Mouse (Mus musculus) MN1 (cell line): Measurements from ENCODE around the gene Thnsl1.
"Not testable (repeated sequence)": the region's sequence is repeated elsewhere in the genome, so short reads cannot be mapped to it uniquely, and the experiment has no call there.

Experiments used
- DNase-seq: peaks from one replicate; pipeline ENCODE4 v3.0.0-alpha.2; 2016; ENCODE audit warnings: low spot score

Gene Thnsl1

DNA sequence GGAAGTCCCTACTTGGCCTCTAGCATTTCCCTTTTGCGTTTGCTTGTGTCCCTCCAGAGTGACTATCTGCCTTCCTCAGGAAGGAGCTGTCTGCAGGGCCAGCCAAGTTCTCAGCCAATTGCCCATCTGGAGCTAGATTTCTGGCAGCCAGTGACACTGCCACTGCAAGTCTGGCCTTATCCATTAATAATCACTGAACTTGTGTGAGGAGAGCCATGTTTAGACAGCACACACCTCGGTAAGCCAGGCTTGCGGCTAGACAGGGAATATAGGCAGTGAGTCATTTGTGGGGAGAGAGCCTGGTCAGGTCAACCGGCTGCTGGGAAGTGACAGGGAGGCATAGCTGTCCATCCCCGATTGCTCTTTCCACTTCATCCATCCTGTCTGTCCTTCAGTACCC lies 31.3 kb downstream of the Thnsl1 start:
- no peak for DNase-seq

DNA sequence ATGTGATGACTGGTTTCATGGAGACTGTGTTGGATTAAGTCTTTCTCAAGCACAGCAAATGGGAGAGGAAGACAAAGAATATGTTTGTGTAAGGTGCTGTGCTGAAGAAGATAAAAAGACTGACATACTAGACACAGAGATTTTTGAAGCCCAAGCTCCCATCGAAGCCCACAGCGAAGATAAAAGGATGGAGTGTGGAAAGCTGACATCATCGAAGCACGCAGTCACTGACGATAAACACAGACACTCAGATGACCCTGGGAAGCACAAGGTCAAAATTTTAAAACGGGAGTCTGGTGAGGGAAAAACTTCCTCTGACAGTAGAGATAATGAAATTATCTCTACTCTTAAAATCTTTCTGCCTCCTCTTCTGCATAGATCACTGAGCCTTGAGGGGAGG lies 38.6 kb downstream of the Thnsl1 start:
- not testable (repeated sequence) for DNase-seq

DNA sequence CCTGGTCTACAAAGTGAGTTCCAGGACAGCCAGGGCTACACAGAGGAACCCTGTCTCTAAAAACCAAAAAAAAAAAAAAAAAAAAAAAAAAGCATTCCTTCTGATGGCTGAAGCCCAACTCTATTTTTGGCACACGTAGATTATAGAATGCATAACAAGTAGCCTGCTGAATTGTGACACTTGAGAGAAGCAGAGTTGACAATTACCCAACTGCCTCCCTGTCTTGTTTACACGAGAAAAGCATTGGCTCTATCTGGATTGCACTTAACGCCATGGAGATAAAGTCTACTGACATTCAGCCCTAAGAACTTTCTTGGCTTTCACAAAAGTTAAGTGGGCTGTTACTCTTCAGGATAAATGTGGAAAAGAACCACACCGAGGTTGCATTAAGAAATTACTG lies 39.5 kb downstream of the Thnsl1 start:
- no peak for DNase-seq

DNA sequence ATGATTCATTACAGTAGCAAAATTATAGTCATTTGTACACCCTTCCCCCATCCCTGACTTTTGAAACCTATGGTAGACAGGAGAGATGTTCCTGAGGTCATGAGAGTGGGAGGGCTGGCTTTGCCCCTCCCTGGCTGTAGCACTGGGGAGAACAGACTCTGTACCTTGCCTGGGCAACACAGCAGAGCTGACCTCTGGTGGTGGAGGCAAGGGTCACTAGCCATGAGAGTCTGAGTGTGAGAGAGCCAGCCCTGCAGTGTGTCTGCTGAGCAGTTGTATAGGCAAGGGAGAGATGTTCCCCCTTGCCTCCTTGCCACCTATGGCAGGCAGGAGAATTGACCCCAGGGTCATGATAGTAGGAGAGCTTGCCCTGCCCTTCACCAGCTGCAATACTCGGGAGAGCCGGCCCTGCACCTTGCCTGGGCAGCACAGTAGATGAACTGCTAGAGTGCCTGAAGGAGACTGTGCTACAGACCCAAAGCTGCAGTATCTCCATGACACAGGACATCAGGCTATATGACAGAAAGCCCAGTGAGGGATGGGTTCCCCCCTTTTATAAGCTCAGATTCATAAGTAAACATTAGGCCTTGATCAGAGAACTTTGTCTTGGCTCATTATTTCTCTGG lies 40.1 kb downstream of the Thnsl1 start:
- no peak for DNase-seq

DNA sequence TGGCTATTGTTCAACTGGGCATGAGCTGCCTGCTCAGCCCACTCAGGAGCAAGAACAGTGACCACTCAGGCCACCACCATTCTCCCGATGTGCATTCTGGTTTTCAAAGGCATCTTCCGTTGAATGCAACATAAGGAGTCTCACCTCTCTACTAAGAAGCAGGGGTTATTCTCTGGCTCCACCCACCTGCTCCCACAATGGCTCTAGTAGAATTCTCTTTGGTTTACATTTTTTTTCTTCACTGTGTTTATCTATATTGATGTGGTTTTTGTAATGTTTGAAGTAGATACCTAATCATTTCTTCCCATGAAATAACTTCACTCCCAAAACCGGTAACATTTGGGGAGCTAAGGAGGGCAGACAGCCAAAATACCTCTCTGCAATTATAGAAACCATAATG lies 48.1 kb downstream of the Thnsl1 start:
- DNase-seq = no peak

DNA sequence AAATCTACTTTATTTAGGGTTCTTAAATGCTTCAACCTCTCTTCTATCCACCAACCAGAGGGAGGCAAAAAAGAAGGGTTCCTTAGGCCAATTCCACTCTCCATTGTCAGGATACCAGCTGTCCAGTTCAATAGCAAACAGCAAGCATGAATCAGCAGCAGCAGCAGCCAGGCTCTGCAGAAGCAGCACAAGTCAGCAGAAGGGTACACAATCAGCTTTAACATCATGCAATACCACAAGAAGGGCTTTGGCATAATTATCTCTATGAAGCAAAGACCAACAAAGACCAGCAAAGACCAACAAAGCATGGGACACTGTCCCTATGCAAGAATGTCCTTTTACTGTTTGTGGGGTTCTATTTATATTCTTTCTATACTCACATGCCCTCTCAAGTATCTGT lies 48.8 kb downstream of the Thnsl1 start:
- DNase-seq = no peak

DNA sequence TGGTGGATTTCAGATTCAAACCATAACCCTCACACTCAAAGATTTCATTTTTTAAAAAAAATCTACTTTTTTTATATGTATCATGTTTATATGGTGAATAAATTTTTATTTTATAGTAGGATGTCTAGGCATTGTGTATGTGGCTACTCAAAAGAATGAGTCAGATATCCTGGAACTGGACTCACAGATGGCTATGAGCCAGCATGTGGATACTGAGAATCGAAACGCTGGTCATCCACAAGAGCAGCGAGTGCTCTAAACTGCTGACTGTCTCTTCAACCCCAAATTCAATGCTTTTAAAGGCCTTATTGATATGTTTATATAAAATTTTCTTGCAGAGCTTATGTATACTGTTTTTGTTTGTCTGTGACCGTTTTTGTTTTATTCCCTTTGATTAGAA lies 52.8 kb downstream of the Thnsl1 start:
- no peak for DNase-seq

DNA sequence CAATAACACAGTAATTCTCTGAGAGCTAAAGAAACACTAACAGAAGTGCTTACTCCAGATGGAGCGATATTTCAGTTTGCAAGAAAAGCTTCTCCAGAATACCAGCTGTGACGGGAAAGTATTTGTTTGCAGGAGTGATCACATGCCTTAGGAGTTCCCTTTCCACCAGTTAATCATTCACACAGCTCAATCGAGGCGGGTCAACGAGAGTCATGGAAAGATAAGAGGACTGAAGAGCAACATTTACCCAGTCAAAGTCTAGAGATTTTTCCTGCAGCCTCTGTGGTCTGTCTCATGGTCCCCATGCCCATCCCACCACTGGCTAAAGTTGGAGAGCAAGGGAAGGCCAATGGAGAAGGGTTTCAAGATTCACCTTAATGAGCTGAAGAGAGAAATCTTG lies 53.6 kb downstream of the Thnsl1 start:
- no peak for DNase-seq

DNA sequence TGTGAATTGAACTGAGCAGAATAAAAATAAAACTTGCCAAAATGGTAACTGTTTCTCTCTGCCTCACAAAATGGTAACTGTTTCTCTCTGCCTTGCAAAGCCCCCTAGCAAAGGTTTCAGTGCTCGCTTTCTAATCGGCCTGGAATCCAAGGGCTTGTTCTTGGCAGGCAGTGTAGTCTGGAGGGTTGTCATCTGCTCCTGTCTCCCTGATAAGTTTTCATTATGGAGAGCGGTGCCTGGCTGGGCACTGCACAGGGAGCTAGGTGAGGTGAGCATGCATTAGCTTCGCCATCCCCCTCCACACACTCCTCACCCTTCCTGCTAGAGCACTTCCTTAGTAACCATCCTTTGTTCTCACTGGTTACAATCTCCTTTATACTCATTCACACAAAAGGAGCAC lies 54.5 kb downstream of the Thnsl1 start:
- DNase-seq = no peak

DNA sequence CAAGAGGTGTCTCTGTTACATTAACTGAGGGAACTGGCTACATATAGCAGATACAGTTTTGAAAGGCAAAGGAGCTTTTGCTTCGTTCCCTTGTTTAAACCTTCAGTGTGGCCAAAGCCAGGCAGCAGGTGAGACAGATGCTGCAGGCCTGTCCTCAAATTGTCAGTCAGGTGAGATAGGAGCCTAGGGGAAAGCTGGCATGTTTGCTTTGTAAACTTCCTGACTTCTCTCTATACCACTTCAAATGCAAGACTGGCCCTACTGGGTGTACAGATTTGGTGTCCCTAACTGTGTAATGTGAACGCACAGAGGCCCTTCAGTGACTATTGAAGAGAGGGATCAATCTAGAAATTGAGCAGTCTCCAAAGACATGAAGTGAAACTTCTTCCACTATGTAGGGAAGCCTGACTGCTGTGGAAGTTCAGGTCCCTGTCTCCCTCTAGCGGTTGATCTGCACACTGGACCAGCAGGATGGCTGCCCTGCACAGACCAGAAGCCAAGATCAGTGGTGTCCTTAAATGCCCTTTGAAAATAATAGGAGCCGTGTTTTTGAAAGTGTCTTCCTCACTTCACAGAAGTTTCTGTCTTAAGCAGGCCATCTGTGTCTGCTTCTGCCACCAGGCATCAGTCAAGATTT lies 56.0 kb downstream of the Thnsl1 start:
- DNase-seq = peak; percentile 75

DNA sequence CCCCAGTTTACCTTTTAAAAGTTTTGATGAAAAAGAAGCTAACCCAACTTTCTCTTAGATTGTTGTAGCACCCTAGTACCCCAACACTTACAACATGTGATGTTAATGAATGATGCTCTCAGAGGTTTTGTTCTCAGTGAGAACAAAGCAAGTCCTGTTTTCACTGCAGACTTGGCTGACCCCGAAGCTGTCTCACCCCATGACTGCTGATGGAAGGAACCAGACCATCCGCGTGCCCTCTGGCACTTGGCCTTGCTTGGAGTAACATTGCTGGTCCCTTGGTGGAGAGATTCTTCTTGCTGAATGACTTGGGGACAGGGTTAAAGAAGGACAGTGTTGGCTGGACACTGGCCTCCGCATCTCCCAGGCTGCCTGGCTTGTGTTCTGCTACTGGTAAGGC lies 58.5 kb downstream of the Thnsl1 start:
- DNase-seq = no peak
